Mouse (Mus musculus) limb, embryonic 14.5 days (tissue): ENCODE results near the gene Ovgp1. TPM values are rescaled to one million over a fixed set of nuclear protein-coding genes. Genes with fewer than 3 reads are reported as not detected.
"Not testable (repeated sequence)": the region's sequence is repeated elsewhere in the genome, so short reads cannot be mapped to it uniquely, and the experiment has no call there.

Experiments
- ATAC-seq: fragments of 200-750 bp; cut with Nextera tagmentation; 2 replicates; pipeline ENCODE4 v1.8.0; 2017; ENCODE audit warnings: low read depth, moderate number of reproducible peaks, moderate TSS enrichment; ENCODE audit not compliant: low FRiP score
- DNase-seq: peaks from one replicate; pipeline ENCODE4 v3.0.0-alpha.2; 2015; ENCODE audit warnings: low spot score
- H3K27ac ChIP-seq: fragments of 300-500 bp; sonication (generic); replicated peaks from 2 replicates; pipeline ENCODE4 v1.5.1; 2014; ENCODE audit warnings: low read depth, mild to moderate bottlenecking, low read length, moderate library complexity, mixed read lengths
- H3K27me3 ChIP-seq: fragments of 300-500 bp; sonication (generic); 2 replicates; pipeline ENCODE4 v1.6.1; 2014; ENCODE audit warnings: low read length, mixed read lengths; ENCODE audit not compliant: control insufficient read depth, insufficient read depth
- H3K36me3 ChIP-seq: fragments of 300-500 bp; sonication (generic); 2 replicates; pipeline ENCODE4 v1.6.1; 2014; ENCODE audit warnings: mild to moderate bottlenecking, low read length, moderate library complexity, mixed read lengths; ENCODE audit not compliant: control insufficient read depth, insufficient read depth
- H3K4me1 ChIP-seq: fragments of 300-500 bp; sonication (generic); 2 replicates; pipeline ENCODE4 v1.6.1; 2014; ENCODE audit warnings: antibody characterized with exemption, low read length, mixed read lengths; ENCODE audit not compliant: control insufficient read depth, insufficient read depth
- H3K4me2 ChIP-seq: fragments of 300-500 bp; sonication (generic); replicated peaks from 2 replicates; pipeline ENCODE4 v1.6.1; 2014; ENCODE audit warnings: low read depth, mild to moderate bottlenecking, low read length, moderate library complexity; ENCODE audit not compliant: severe bottlenecking
- H3K4me3 ChIP-seq: fragments of 300-500 bp; sonication (generic); replicated peaks from 2 replicates; pipeline ENCODE4 v1.5.1; 2014; ENCODE audit warnings: low read length
- H3K9ac ChIP-seq: fragments of 300-500 bp; sonication (generic); 2 replicates; pipeline ENCODE4 v1.6.1; 2014; ENCODE audit warnings: mild to moderate bottlenecking, low read depth, low read length, moderate library complexity; ENCODE audit not compliant: severe bottlenecking
- H3K9me3 ChIP-seq: fragments of 300-500 bp; sonication (generic); 2 replicates; pipeline ENCODE4 v1.6.1; 2016; ENCODE audit warnings: low read length; ENCODE audit not compliant: control insufficient read depth
- POLR2A ChIP-seq: fragments of 200-500 bp; IDR thresholded peaks from 2 replicates; pipeline ENCODE4 v1.8.0; 2012; ENCODE audit warnings: inconsistent platforms, mild to moderate bottlenecking, moderate library complexity, borderline replicate concordance; ENCODE audit not compliant: insufficient read depth, insufficient read length; ENCODE audit errors: extremely low read depth
- WGBS: fragments of 180-500 bp; shearing (Covaris S2); extraction: QIAGEN DNeasy Blood & Tissue Kit; methylation state at CpG from one replicate; pipeline ENCODE4 v1.1.7; 2014; 5-methylcytosine and 5-hydroxymethylcytosine counted together
- polyA plus RNA-seq, 2 experiments: library from polyadenylated mRNA; depleted of rRNA in 1 of 2; stranded (reverse) in 1 of 2; unstranded in 1 of 2; fragments of >200 nt; fragmentation: Nextera tagmentation in 1 of 2; extraction: Ambion mirVana in 1 of 2; gene quantifications; 2 replicates each; pipeline versions ENCODE4 v1.2.1 to v1.2.3; 2012 to 2014

Gene Ovgp1
- polyA plus RNA-seq, 2 experiments: 0.37 to 3.6 TPM

- H3K4me3 ChIP-seq: no peak overlapping the region
- ATAC-seq (no peak), DNase-seq (no peak)
- H3K9me3 ChIP-seq: no peaks in the 10 kb centered on the region
- no peaks in the 10 kb centered on the region for H3K27me3 ChIP-seq
- no peak overlapping the region for H3K9ac ChIP-seq
- no peaks in the 10 kb centered on the region for H3K4me1 ChIP-seq
- no peak overlapping the region for H3K4me2 ChIP-seq
- H3K36me3 ChIP-seq: no peaks in the 10 kb centered on the region
- no peak overlapping the region for H3K27ac ChIP-seq
- TF ChIP-seq POLR2A: no peak
- WGBS: 4% methylated on average over 2 of the region's 2 CpGs
Observed at GRCm38 (mm10) chr3:105994730-105995129, 21.2 kb downstream of the Ovgp1 start.

DNA sequence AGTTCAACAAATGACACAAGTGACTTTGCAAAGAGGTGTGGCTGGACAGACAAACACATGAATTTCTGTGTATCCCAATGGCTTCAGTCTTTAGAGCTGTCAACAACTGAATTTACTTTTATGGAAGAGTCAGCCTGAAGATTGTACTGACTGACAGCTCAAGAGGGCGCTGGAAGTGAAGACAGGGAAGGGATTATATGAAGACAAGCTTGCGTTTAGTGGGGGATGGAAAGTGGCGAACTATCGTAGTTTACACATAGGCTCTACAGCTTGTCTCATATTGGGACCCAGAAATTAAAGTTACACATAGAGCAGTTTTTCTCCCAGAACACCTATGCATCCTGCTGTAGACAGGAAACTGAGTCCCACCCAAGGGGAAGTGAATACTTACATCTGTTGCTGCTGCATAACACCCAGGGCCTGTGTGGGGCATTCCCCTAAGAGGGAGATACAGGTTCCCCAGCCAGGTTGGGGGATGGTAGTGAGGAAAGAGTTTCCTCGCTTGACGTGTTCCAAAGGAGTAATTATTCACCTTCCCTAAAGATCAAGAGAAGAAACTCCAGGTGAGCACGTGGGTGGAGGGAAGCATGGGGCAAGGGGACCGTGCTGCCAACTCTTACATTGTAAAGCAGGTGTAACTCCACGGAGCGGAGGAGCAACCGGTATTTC lies 27.3 kb downstream of the Ovgp1 start:
- Histone ChIP-seq H3K27ac (no peak overlapping the region), H3K4me3 (no peak overlapping the region), H3K36me3 (no peaks in the 10 kb centered on the region), H3K27me3 (no peaks in the 10 kb centered on the region), H3K9me3 (no peaks in the 10 kb centered on the region), H3K4me2 (peak overlapping the region; percentile 22), H3K9ac (no peak overlapping the region), H3K4me1 (peaks cover 7% of the 10 kb centered on the region; the same call in 1 of the 2 replicates)
- DNase-seq (no peak), ATAC-seq (peak; percentile 19; the same call in 1 of the 2 replicates)
- TF ChIP-seq POLR2A: no peak
- WGBS: 17% methylated on average over 11 of the region's 11 CpGs

- DNase-seq (peak; percentile 19), ATAC-seq (peak; percentile 68; the same call in 1 of the 2 replicates)
- Histone ChIP-seq H3K27ac (no peak overlapping the region), H3K27me3 (no peaks in the 10 kb centered on the region), H3K9me3 (no peaks in the 10 kb centered on the region), H3K4me3 (no peak overlapping the region), H3K4me2 (peak overlapping the region; percentile 22), H3K9ac (no peak overlapping the region), H3K4me1 (peaks cover 7% of the 10 kb centered on the region; the same call in 1 of the 2 replicates), H3K36me3 (no peaks in the 10 kb centered on the region)
- WGBS: 18% methylated on average over 17 of the region's 17 CpGs
- TF ChIP-seq POLR2A: no peak
Observed at GRCm38 (mm10) chr3:106001416-106002370, 28.2 kb downstream of the Ovgp1 start.

DNA sequence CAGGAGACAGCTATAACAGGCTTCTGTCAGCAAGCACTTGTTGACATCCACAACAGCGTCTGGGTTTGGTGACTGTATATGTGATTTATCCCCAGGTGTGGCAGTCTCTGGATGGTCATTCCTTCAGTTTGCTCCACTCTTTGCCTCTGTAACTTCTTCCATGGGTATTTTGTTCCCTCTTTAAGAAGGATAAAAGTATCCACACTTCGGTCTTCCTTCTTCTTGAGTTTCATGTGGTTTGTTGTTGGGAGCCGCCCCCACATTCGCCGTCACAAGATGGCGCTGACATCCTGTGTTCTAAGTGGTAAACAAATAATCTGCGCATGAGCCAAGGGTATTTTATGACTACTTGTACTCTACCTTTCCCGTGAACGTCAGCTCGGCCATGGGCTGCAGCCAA lies 29.8 kb downstream of the Ovgp1 start:
- H3K4me1 ChIP-seq, H3K9me3 ChIP-seq, H3K9ac ChIP-seq, H3K4me3 ChIP-seq, DNase-seq, ATAC-seq, H3K27me3 ChIP-seq, H3K27ac ChIP-seq, H3K36me3 ChIP-seq, H3K4me2 ChIP-seq: not testable (repeated sequence)
- 61% methylated on average over 10 of the region's 10 CpGs for WGBS

- no peak within 1 kb of the TSS for H3K27ac ChIP-seq
- no peak for TF ChIP-seq POLR2A
- H3K9me3 ChIP-seq: no peaks in the 10 kb centered on the region
- WGBS: 82% methylated on average over 2 of the region's 2 CpGs
- H3K9ac ChIP-seq: no peak within 1 kb of the TSS
- no peaks in the 10 kb centered on the region for H3K27me3 ChIP-seq
- no peak within 1 kb of the TSS for H3K4me3 ChIP-seq
- no peak for DNase-seq
- no peak for ATAC-seq
- no peak within 1 kb of the TSS for H3K4me2 ChIP-seq
- H3K36me3 ChIP-seq: no peaks in the 10 kb centered on the region
- no peaks in the 10 kb centered on the region for H3K4me1 ChIP-seq
Observed at GRCm38 (mm10) chr3:106014546-106014945, 41.0 kb downstream of the Ovgp1 start, which contains the start of gene Pifo. Gene Pifo, minus strand, starts transcription at chr3:106014646.
